Mouse (Mus musculus): ENCODE data around the gene Tcf12.

DNA sequence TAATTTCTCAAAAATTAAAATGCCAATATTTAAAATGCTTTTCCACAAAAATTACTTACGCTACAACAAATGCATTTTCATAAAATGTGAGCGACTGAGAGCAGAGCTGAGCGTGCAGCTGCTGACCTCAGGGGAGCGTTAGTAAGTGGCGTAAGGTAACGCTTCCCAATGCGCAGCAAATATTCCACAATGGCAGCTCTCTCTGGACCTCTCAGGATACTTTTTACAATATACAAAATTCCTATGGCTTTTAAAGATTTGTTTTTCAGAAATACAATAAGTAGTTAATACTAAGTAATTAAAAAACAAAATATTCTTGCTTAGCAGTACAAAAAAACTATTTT lies 216.8 kb downstream of the Tcf12 start:
- no peak for TF ChIP-seq CTCF (IDR thresholded peaks at IDR 0.05; ENCODE audit: insufficient read depth, low read length)
- TF ChIP-seq POLR2A (IDR thresholded peaks at IDR 0.05; ENCODE audit: borderline replicate concordance, extremely low read depth, low read depth, low read length) = no peak
